8 mouse cellular contexts compared by ENCODE assay signal in genomic region chr5:103691624-103692530, GRCm38 (mm10). TPM values are rescaled to one million over a fixed set of nuclear protein-coding genes. Genes with fewer than 3 reads are reported as not detected.
A peak's percentile ranks its signal among the peaks of the same experiment; 100 is the strongest.
DNase-seq lines count a peak whose midpoint lies in the region; ATAC-seq and TF ChIP-seq lines count a peak whose summit lies in the region.

TSS of gene Aff1 (plus strand) at chr5:103692374.

- peak; percentile 80 for TF ChIP-seq POLR2A in CH12.LX (IDR thresholded peaks at IDR 0.05; ENCODE audit: low read depth, low read length)

- H3K4me1 ChIP-seq in CH12.LX (ENCODE audit: control insufficient read depth in 1 of 2, insufficient read depth in 2 of 2), result peaks cover 0 to 13% of the 10 kb centered on the region in 2 experiments; a peak in 1 of 4 replicates
- H3K4me1 ChIP-seq in forebrain, embryonic 11.5 days (replicated peaks; ENCODE audit: control insufficient read depth, insufficient read depth, low read length), result peaks cover 8% of the 10 kb centered on the region; the same call in 1 of the 2 replicates
- H3K4me1 ChIP-seq in heart, embryonic 15.5 days (replicated peaks), result peaks cover 16% of the 10 kb centered on the region
- peaks cover 24% of the 10 kb centered on the region for H3K4me1 ChIP-seq in liver, embryonic 15.5 days (replicated peaks)
- H3K4me1 ChIP-seq in neural tube, embryonic 11.5 days (ENCODE audit: control insufficient read depth, insufficient read depth, low read length), result peaks cover 8% of the 10 kb centered on the region; the same call in 1 of the 2 replicates
- H3K4me1 ChIP-seq in stomach, embryonic 16.5 days (ENCODE audit: control insufficient read depth, insufficient read depth, low read length), result 0 out of 2 replicates have a peak, but pooled peaks cover 6% of the 10 kb centered on the region

- dilution Hi-C loops in CH12.LX (cut with MboI; ENCODE audit: extremely low pct_ligation_motif_present, extremely low pct_unique_long_range_greater_than_20kb, low sequenced_read_pairs), result no loop called here

- H3K4me3 ChIP-seq in CH12.LX (replicated peaks in 1 of 3; ENCODE audit: low read depth in 2 of 3, low read length in 2 of 3, poor library complexity in 1 of 3), result peak within 1 kb of the TSS; percentile 76 to 99 (median 93)
- peak within 1 kb of the TSS; percentile 54 for H3K4me3 ChIP-seq in forebrain, embryonic 11.5 days (ENCODE audit: low read depth, low read length)
- H3K4me3 ChIP-seq in heart, embryonic 15.5 days, result peak within 1 kb of the TSS; percentile 68
- H3K4me3 ChIP-seq in liver, embryonic 15.5 days (replicated peaks), result peak within 1 kb of the TSS; percentile 71
- H3K4me3 ChIP-seq in neural tube, embryonic 11.5 days (ENCODE audit: low read depth, low read length), result peak within 1 kb of the TSS; percentile 36
- peak within 1 kb of the TSS; percentile 79 for H3K4me3 ChIP-seq in stomach, embryonic 16.5 days (replicated peaks; ENCODE audit: low read length)

- no peak; the same call in 1 of the 2 replicates for TF ChIP-seq EP300 in CH12.LX (IDR thresholded peaks at IDR 0.05; ENCODE audit: low read length)

- ATAC-seq in forebrain, embryonic 11.5 days (replicated peaks; ENCODE audit: low FRiP score), result peak; percentile 90
- peak; percentile 92 for ATAC-seq in heart, embryonic 15.5 days (replicated peaks; ENCODE audit: insufficient number of reproducible peaks, insufficient read depth, low FRiP score, low read depth)
- peak; percentile 95 for ATAC-seq in liver, embryonic 15.5 days (ENCODE audit: insufficient read depth)
- peak; percentile 91 for ATAC-seq in neural tube, embryonic 11.5 days (ENCODE audit: insufficient read depth, low FRiP score, low TSS enrichment)
- peak; percentile 93 for ATAC-seq in stomach, embryonic 16.5 days (ENCODE audit: insufficient read depth, low FRiP score)

- peak within 1 kb of the TSS; percentile 89 for H3K9ac ChIP-seq in CH12.LX (ENCODE audit: insufficient read depth, low read depth)
- H3K9ac ChIP-seq in forebrain, embryonic 11.5 days (ENCODE audit: low read length), result peak within 1 kb of the TSS; percentile 49
- peak within 1 kb of the TSS; percentile 62 for H3K9ac ChIP-seq in heart, embryonic 15.5 days
- peak within 1 kb of the TSS; percentile 72 for H3K9ac ChIP-seq in liver, embryonic 15.5 days
- peak within 1 kb of the TSS; percentile 5 for H3K9ac ChIP-seq in neural tube, embryonic 11.5 days (ENCODE audit: low read length)
- H3K9ac ChIP-seq in stomach, embryonic 16.5 days (ENCODE audit: low read length), result peak within 1 kb of the TSS; percentile 75

- peak within 1 kb of the TSS; percentile 94 for H3K4me2 ChIP-seq in CH12.LX (ENCODE audit: insufficient read depth, low read depth, poor library complexity, severe bottlenecking)
- H3K4me2 ChIP-seq in forebrain, embryonic 11.5 days (ENCODE audit: low read depth, low read length, severe bottlenecking), result peak within 1 kb of the TSS; percentile 97
- peak within 1 kb of the TSS; percentile 99 for H3K4me2 ChIP-seq in heart, embryonic 15.5 days
- H3K4me2 ChIP-seq in liver, embryonic 15.5 days, result peak within 1 kb of the TSS; percentile 97
- peak within 1 kb of the TSS; percentile 98 for H3K4me2 ChIP-seq in neural tube, embryonic 11.5 days (ENCODE audit: low read depth)
- peak within 1 kb of the TSS; percentile 100 for H3K4me2 ChIP-seq in stomach, embryonic 16.5 days (ENCODE audit: low read depth, low read length)

- WGBS in forebrain, embryonic 11.5 days, result 5% methylated on average over 50 of the region's 50 CpGs
- 4% methylated on average over 49 of the region's 50 CpGs for WGBS in heart, embryonic 15.5 days
- under 1% methylated on average over 50 of the region's 50 CpGs for WGBS in liver, embryonic 15.5 days (ENCODE audit: insufficient replicate concordance)
- WGBS in neural tube, embryonic 11.5 days, result 5% methylated on average over 48 of the region's 50 CpGs
- 3% methylated on average over 50 of the region's 50 CpGs for WGBS in stomach, embryonic 16.5 days

- peak; percentile 78 for DNase-seq in CH12.LX (ENCODE audit: extremely low read depth)
- DNase-seq in c-Kit-positive CD71-positive TER-119-negative erythroid progenitor cells, embryonic 14.5 days (ENCODE audit: low read depth), result peak; percentile 72
- peak; percentile 94 for DNase-seq in forebrain, embryonic 11.5 days (ENCODE audit: low spot score)
- peak; percentile 95 for DNase-seq in kidney, postnatal 25 days
- DNase-seq in neural tube, embryonic 11.5 days (ENCODE audit: low spot score), result peak; percentile 87

- H3K9me3 ChIP-seq in CH12.LX (replicated peaks; ENCODE audit: low read length), result no peaks in the 10 kb centered on the region
- no peaks in the 10 kb centered on the region for H3K9me3 ChIP-seq in forebrain, embryonic 11.5 days (ENCODE audit: control insufficient read depth, low read length)
- H3K9me3 ChIP-seq in heart, embryonic 15.5 days (replicated peaks), result no peaks in the 10 kb centered on the region
- H3K9me3 ChIP-seq in liver, embryonic 15.5 days (replicated peaks), result no peaks in the 10 kb centered on the region
- no peaks in the 10 kb centered on the region for H3K9me3 ChIP-seq in neural tube, embryonic 11.5 days (ENCODE audit: control insufficient read depth, low read length)
- H3K9me3 ChIP-seq in stomach, embryonic 16.5 days (replicated peaks; ENCODE audit: control insufficient read depth, low read length), result no peaks in the 10 kb centered on the region

- in situ Hi-C loops in CH12.LX (cut with MboI; ENCODE audit: low pct_ligation_motif_present, low pct_unique_long_range_greater_than_20kb, low sequenced_read_pairs), result no loop called here

- H3K27me3 ChIP-seq in CH12.LX (replicated peaks), result no peaks in the 10 kb centered on the region
- H3K27me3 ChIP-seq in forebrain, embryonic 11.5 days (ENCODE audit: control insufficient read depth, insufficient read depth, low read length), result peaks cover 23% of the 10 kb centered on the region
- H3K27me3 ChIP-seq in heart, embryonic 15.5 days, result peaks cover 23% of the 10 kb centered on the region
- H3K27me3 ChIP-seq in liver, embryonic 15.5 days, result peaks cover 59% of the 10 kb centered on the region
- H3K27me3 ChIP-seq in neural tube, embryonic 11.5 days (ENCODE audit: control insufficient read depth, insufficient read depth, low read length), result peaks cover 19% of the 10 kb centered on the region
- peaks cover 15% of the 10 kb centered on the region for H3K27me3 ChIP-seq in stomach, embryonic 16.5 days (ENCODE audit: control insufficient read depth, insufficient read depth, low read length)

- peaks cover 0 to 2% of the 10 kb centered on the region in 2 experiments for H3K36me3 ChIP-seq in CH12.LX (replicated peaks in 1 of 2; ENCODE audit: control insufficient read depth in 1 of 2, insufficient read depth in 1 of 2, low read length in 1 of 2)
- no peaks in the 10 kb centered on the region for H3K36me3 ChIP-seq in forebrain, embryonic 11.5 days (ENCODE audit: control insufficient read depth, insufficient read depth, low read length)
- no peaks in the 10 kb centered on the region for H3K36me3 ChIP-seq in heart, embryonic 15.5 days
- H3K36me3 ChIP-seq in liver, embryonic 15.5 days (replicated peaks), result no peaks in the 10 kb centered on the region
- H3K36me3 ChIP-seq in neural tube, embryonic 11.5 days (ENCODE audit: control insufficient read depth, insufficient read depth, low read length), result no peaks in the 10 kb centered on the region
- H3K36me3 ChIP-seq in stomach, embryonic 16.5 days (ENCODE audit: control insufficient read depth, insufficient read depth, low read length), result no peaks in the 10 kb centered on the region

- no peak; the same call in 1 of the 2 replicates for TF ChIP-seq RAD21 in CH12.LX (IDR thresholded peaks at IDR 0.05; ENCODE audit: low read depth, low read length)

- H3K27ac ChIP-seq in CH12.LX (ENCODE audit: insufficient read depth, low read depth), result peak within 1 kb of the TSS; percentile 80
- no peak within 1 kb of the TSS for H3K27ac ChIP-seq in forebrain, embryonic 11.5 days (ENCODE audit: low read depth, low read length)
- H3K27ac ChIP-seq in heart, embryonic 15.5 days, result peak within 1 kb of the TSS; percentile 38; the same call in 1 of the 2 replicates
- peak within 1 kb of the TSS; percentile 61; the same call in 1 of the 2 replicates for H3K27ac ChIP-seq in liver, embryonic 15.5 days (replicated peaks)
- H3K27ac ChIP-seq in neural tube, embryonic 11.5 days (ENCODE audit: low read depth, low read length), result no peak within 1 kb of the TSS
- H3K27ac ChIP-seq in stomach, embryonic 16.5 days (ENCODE audit: low read length), result no peak within 1 kb of the TSS; the same call in 1 of the 2 replicates

- no peak for TF ChIP-seq CTCF in CH12.LX (conservative IDR thresholded peaks at IDR 0.05 in 1 of 2, IDR thresholded peaks at IDR 0.05 in 1 of 2; ENCODE audit: low read depth in 2 of 2, low read length in 2 of 2)

- H3K79me2 ChIP-seq in CH12.LX (replicated peaks; ENCODE audit: control insufficient read depth, extremely low read depth, insufficient read depth, poor library complexity, severe bottlenecking), result peaks cover 45% of the 10 kb centered on the region

TF ChIP-seq in CH12.LX, 34 proteins besides CTCF, POLR2A, EP300 and RAD21 (continues in another document):
- TF ChIP-seq ZC3H11A (IDR thresholded peaks at IDR 0.05; ENCODE audit: low read depth, low read length) (no peak), KAT2A (IDR thresholded peaks at IDR 0.05; ENCODE audit: insufficient replicate concordance, low read length) (no peak), CHD1 (IDR thresholded peaks at IDR 0.05; ENCODE audit: low read depth, low read length) (peak; percentile 91), ELF1 (IDR thresholded peaks at IDR 0.05; ENCODE audit: low read depth, low read length) (peak; percentile 52; the same call in 1 of the 2 replicates), TCF12 (IDR thresholded peaks at IDR 0.05; ENCODE audit: low read depth, low read length) (peak; percentile 64; the same call in 1 of the 2 replicates), MAFK (IDR thresholded peaks at IDR 0.05; ENCODE audit: insufficient replicate concordance, low read length) (no peak), ZMIZ1 (IDR thresholded peaks at IDR 0.05; ENCODE audit: low read depth, low read length) (peak; percentile 25; the same call in 1 of the 2 replicates), RCOR1 (conservative IDR thresholded peaks at IDR 0.05; ENCODE audit: low read depth, low read length) (no peak), MEF2A (IDR thresholded peaks at IDR 0.05; ENCODE audit: borderline replicate concordance, low read depth, low read length) (0 out of 2 replicates have a peak, but pooled peaks have one; percentile 20), ETS1 (conservative IDR thresholded peaks at IDR 0.05; ENCODE audit: low read depth, low read length) (peak; percentile 30)

RNA-seq across cellular contexts. Expression of gene Aff1, which starts in this region (rescaled TPM):
- total RNA-seq in CH12.LX (2012; rRNA removed), result 20.7 and 21.8 TPM in 2 replicates
- 12.0 and 13.2 TPM in 2 replicates for total RNA-seq in CH12.LX (2014; rRNA removed)
- 32.7 and 38.9 TPM in 2 replicates for polyA plus RNA-seq in CH12.LX (2012; ENCODE audit: insufficient read length, low read depth)
- polyA plus RNA-seq in forebrain, embryonic 11.5 days (2014; fragmentation: Nextera tagmentation; extraction: Ambion mirVana), result 7.1 and 7.9 TPM in 2 replicates
- 7.6 and 11.9 TPM in 2 replicates for polyA plus RNA-seq in heart, embryonic 15.5 days (2015; fragmentation: Nextera tagmentation; extraction: Ambion mirVana)
- polyA plus RNA-seq in liver, embryonic 15.5 days (2015; fragmentation: Nextera tagmentation; extraction: Ambion mirVana), result 14.3 and 17.9 TPM in 2 replicates
- polyA plus RNA-seq in neural tube, embryonic 11.5 days (2014; fragmentation: Nextera tagmentation; extraction: Ambion mirVana), result 11.2 and 11.8 TPM in 2 replicates
- 5.4 and 6.8 TPM in 2 replicates for polyA plus RNA-seq in stomach, embryonic 16.5 days (2015; fragmentation: Nextera tagmentation; extraction: Ambion mirVana)

Comparison
In these comparisons a context has a peak if more than half of its experiments do, and no peak if none do; other contexts are left out.
1. H3K27ac ChIP-seq: peak in CH12.LX (single experiment), heart, embryonic 15.5 days (single experiment) and liver, embryonic 15.5 days (single experiment); none in forebrain, embryonic 11.5 days (single experiment), neural tube, embryonic 11.5 days (single experiment) and stomach, embryonic 16.5 days (single experiment).
2. H3K4me3 ChIP-seq: peak in every context shown above with its lines; median percentile 93 in CH12.LX; 79 in stomach, embryonic 16.5 days; 71 in liver, embryonic 15.5 days; 68 in heart, embryonic 15.5 days; 54 in forebrain, embryonic 11.5 days; 36 in neural tube, embryonic 11.5 days.
3. H3K9ac ChIP-seq: peak in every context shown above with its lines; median percentile 89 in CH12.LX; 75 in stomach, embryonic 16.5 days; 72 in liver, embryonic 15.5 days; 62 in heart, embryonic 15.5 days; 49 in forebrain, embryonic 11.5 days; 5 in neural tube, embryonic 11.5 days.
4. Peak in every context shown above with its lines, with median percentiles within 50 percentile points of each other: DNase-seq, H3K4me2 ChIP-seq and ATAC-seq.